Mouse (Mus musculus): Measurements from ENCODE around the gene Sema6d. TPM values are rescaled to one million over a fixed set of nuclear protein-coding genes. Genes with fewer than 3 reads are reported as not detected.

The Sema6d gene
- polyA plus RNA-seq, 1 experiment: not detected

DNA sequence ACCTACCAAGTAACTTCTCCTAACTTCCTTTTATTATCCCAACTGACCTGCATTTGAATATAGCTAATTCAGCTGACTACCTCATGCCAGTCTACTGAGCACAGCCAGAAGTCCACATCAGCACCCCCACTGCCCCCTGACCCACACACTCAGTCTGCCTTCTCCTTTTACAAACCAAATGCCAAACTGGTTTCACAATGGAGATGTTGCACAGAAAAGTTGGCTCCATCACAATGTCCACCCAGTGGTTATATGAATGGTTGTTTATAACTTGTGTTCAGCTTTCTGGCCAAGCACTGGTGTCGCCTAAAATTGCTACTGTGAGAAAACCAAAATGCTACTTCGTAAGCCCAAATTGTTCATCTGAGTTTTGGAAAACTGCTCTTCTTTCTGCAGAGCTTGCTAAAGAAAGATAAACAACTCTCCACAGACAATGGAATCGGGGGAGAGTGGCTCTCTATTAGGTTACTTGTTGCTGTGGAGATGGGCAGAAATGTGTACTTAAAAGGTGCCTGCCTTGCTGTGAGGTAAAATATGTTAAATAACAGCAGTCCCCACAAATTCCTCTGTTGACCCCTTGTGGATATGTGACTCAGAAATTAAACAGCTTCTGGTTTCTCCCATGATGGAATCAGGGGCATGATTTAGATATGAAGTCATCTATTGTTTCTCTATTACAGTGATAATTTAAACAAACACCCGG, 154.9 kb downstream of the Sema6d start:
- TF ChIP-seq CTCF (IDR thresholded peaks at IDR 0.05; ENCODE audit: insufficient read depth, low read depth, low read length): no peak
- TF ChIP-seq POLR2A (IDR thresholded peaks at IDR 0.05; ENCODE audit: insufficient read depth, low read depth, low read length): no peak

DNA sequence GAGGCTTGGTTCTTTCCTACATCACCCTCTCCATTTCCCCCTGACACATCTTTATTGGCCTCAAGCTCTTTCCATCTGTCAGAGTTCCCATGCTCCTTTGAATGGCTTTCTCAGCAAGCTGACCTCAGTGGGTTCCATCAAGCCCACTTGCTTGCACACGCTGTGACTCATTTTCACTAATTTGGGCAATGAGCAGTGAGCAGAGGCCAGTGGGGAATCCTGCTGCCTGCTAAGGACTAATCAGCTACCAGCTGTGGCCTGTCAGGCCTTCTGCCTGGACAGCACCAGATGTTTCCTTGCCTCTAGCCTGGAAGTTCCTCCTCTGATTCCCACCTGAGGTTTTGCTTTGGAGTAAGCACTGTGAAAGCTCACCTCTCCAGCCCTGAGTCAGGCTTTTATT, 168.3 kb downstream of the Sema6d start:
- TF ChIP-seq POLR2A (IDR thresholded peaks at IDR 0.05; ENCODE audit: insufficient read depth, low read depth, low read length) (no peak), CTCF (IDR thresholded peaks at IDR 0.05; ENCODE audit: insufficient read depth, low read depth, low read length) (no peak)
- H3K4me3 ChIP-seq (ENCODE audit: insufficient read depth, low read depth, low read length): no peak overlapping the region
- WGBS: 66% methylated on average over 1 of the region's 1 CpGs

More for the DNA sequence above, 154.9 kb downstream of the Sema6d start:
- Histone ChIP-seq H3K4me3 (ENCODE audit: insufficient read depth, low read depth, low read length) (no peak overlapping the region), H3K4me1 (ENCODE audit: control insufficient read depth, insufficient read depth, low read length) (no peaks in the 10 kb centered on the region), H3K27ac (ENCODE audit: insufficient read depth, low read depth, low read length) (no peak overlapping the region)
- 54% methylated on average over 4 of the region's 4 CpGs for WGBS

DNA sequence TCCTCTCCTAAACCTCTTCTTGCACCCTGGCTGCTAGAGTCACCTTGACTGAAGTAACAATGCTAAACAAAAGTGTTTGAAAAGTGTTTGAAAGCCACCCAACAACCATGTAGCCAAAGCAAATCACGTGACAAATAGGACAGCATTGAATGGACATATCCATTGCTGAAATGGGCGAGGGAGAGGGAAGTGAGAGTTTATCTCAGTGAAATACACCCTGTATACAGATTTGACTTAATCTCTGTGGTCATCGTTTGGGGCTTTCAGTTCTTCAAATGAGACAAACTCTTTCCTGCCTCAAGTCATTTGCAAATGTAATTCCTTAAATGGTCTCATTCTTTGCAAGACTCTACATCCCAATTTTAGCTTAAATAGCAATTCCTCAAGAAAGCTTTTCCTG, 174.5 kb downstream of the Sema6d start:
- no peak overlapping the region for H3K27ac ChIP-seq (ENCODE audit: insufficient read depth, low read depth, low read length)
- TF ChIP-seq CTCF (IDR thresholded peaks at IDR 0.05; ENCODE audit: insufficient read depth, low read depth, low read length): no peak
- no peak overlapping the region for H3K4me3 ChIP-seq (ENCODE audit: insufficient read depth, low read depth, low read length)
- 89% methylated on average over 3 of the region's 3 CpGs for WGBS
- no peaks in the 10 kb centered on the region for H3K4me1 ChIP-seq (ENCODE audit: control insufficient read depth, insufficient read depth, low read length)

More for the DNA sequence above, 168.3 kb downstream of the Sema6d start:
- Histone ChIP-seq H3K27ac (ENCODE audit: insufficient read depth, low read depth, low read length) (no peak overlapping the region), H3K4me1 (ENCODE audit: control insufficient read depth, insufficient read depth, low read length) (0 out of 2 replicates have a peak, but pooled peaks cover 3% of the 10 kb centered on the region)

DNA sequence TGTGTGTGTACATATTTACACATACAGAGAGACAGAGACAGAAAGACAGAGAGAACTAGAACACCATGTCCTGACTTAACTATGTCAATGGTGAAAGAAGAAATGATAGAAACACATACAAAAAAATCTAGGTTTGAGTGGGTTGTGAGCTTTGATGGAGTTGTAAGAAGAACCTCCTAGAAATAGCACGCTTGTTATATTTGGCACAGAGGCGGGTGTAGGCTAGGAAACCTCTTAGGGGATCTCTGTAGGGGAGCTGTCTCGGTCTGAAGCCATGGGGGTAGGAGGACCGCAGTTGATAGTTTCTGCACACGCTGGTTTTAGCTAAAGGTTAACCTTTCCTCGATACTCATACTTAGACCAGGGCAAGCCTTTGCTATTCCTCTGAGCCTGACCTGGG, 181.4 kb downstream of the Sema6d start:
- TF ChIP-seq POLR2A (IDR thresholded peaks at IDR 0.05; ENCODE audit: insufficient read depth, low read depth, low read length): no peak
- TF ChIP-seq CTCF (IDR thresholded peaks at IDR 0.05; ENCODE audit: insufficient read depth, low read depth, low read length): no peak

DNA sequence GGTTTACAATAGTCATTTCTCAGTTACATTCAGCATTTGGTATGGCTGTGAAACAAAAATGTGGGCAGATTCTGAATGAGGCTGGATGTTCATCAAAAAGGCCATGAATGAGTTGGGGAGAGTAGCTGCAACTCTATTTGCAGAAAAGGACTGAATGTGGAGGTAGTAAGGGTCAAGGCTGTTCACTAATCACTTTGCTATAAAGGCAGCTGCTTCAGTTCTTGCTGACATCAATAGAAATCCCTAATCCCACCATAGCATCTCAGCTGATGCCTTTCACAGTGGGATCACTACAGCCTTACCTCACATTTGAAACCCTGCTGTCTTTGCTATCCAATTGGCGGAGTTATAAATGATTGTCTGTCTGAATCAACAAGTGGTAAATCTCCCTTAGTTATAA, 187.7 kb downstream of the Sema6d start:
- Histone ChIP-seq H3K4me1 (ENCODE audit: control insufficient read depth, insufficient read depth, low read length) (no peaks in the 10 kb centered on the region), H3K4me3 (ENCODE audit: insufficient read depth, low read depth, low read length) (no peak overlapping the region), H3K27ac (ENCODE audit: insufficient read depth, low read depth, low read length) (no peak overlapping the region)
- 78% methylated on average over 1 of the region's 1 CpGs for WGBS
- TF ChIP-seq CTCF (IDR thresholded peaks at IDR 0.05; ENCODE audit: insufficient read depth, low read depth, low read length): no peak
- no peak for TF ChIP-seq POLR2A (IDR thresholded peaks at IDR 0.05; ENCODE audit: insufficient read depth, low read depth, low read length)

More for the DNA sequence above, 181.4 kb downstream of the Sema6d start:
- Histone ChIP-seq H3K27ac (ENCODE audit: insufficient read depth, low read depth, low read length) (no peak overlapping the region), H3K4me3 (ENCODE audit: insufficient read depth, low read depth, low read length) (no peak overlapping the region), H3K4me1 (ENCODE audit: control insufficient read depth, insufficient read depth, low read length) (no peaks in the 10 kb centered on the region)
- WGBS: 78% methylated on average over 6 of the region's 6 CpGs

DNA sequence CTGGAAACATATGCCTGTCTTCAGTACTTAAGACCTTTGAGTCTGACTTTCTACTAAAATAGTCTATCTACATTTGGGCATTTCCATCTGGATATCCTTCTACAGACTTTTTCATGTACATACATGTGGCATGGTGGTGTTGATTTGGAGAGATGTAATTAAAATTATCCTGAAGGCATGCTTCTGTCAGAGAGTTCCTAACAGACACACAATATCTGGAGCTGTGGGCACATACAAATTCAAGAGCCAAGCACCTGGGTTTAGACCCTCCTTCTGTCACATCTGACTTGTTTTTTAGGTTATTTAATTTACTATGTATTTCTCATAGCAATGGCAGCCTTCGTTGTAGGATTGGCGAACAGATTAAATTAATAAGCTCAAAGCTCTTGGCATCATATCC, 195.3 kb downstream of the Sema6d start:
- no peak for TF ChIP-seq CTCF (IDR thresholded peaks at IDR 0.05; ENCODE audit: insufficient read depth, low read depth, low read length)
- TF ChIP-seq POLR2A (IDR thresholded peaks at IDR 0.05; ENCODE audit: insufficient read depth, low read depth, low read length): no peak
- WGBS: 96% methylated on average over 2 of the region's 2 CpGs

DNA sequence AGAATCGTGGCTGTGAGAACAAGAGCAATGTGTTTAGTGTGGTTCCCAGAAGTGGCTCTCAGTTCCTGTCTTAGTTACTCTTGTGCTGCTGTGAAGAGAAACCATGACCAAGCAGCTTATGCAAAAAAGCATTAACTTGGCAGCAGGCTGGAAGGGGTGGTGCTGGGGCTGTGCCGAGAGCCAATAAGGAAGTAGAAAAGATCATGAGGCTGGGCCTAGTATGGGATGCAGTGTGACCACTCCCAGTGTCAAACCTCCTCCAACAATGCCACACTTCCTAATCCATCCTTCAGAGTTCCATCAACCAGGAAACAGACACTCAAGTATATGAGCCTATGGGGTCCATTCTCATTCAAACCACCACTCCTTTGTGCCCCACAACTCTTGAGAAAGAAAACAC, 199.6 kb downstream of the Sema6d start:
- WGBS: 70% methylated on average over 2 of the region's 2 CpGs
- Histone ChIP-seq H3K4me3 (ENCODE audit: insufficient read depth, low read depth, low read length) (no peak overlapping the region), H3K27ac (ENCODE audit: insufficient read depth, low read depth, low read length) (no peak overlapping the region), H3K4me1 (ENCODE audit: control insufficient read depth, insufficient read depth, low read length) (no peaks in the 10 kb centered on the region)
- TF ChIP-seq POLR2A (IDR thresholded peaks at IDR 0.05; ENCODE audit: insufficient read depth, low read depth, low read length) (no peak), CTCF (IDR thresholded peaks at IDR 0.05; ENCODE audit: insufficient read depth, low read depth, low read length) (no peak)

More for the DNA sequence above, 195.3 kb downstream of the Sema6d start:
- H3K4me3 ChIP-seq (ENCODE audit: insufficient read depth, low read depth, low read length): no peak overlapping the region
- H3K4me1 ChIP-seq (ENCODE audit: control insufficient read depth, insufficient read depth, low read length): no peaks in the 10 kb centered on the region
- no peak overlapping the region for H3K27ac ChIP-seq (ENCODE audit: insufficient read depth, low read depth, low read length)

DNA sequence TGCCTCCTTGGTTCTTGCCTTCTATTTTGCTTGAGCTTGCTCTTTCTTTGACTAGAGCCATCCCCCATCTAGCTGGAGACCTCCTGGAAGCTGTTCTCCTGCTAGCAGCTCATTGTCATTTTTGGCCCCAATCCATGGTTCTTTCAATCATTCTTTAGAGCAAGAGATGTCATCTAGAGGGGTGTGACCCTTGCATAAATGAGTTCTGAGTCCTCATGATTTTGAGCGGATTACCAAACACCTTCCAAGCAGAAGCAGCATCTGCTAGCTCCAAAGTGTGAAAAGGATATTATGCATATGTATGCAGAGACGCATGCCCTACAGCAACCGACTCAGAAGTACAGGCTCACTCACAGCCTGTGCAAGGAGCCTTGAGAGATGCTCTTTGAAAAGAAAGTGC, 201.4 kb downstream of the Sema6d start:
- H3K4me1 ChIP-seq (ENCODE audit: control insufficient read depth, insufficient read depth, low read length): no peaks in the 10 kb centered on the region
- 58% methylated on average over 3 of the region's 3 CpGs for WGBS
- TF ChIP-seq CTCF (IDR thresholded peaks at IDR 0.05; ENCODE audit: insufficient read depth, low read depth, low read length): no peak
- TF ChIP-seq POLR2A (IDR thresholded peaks at IDR 0.05; ENCODE audit: insufficient read depth, low read depth, low read length): no peak
- H3K4me3 ChIP-seq (ENCODE audit: insufficient read depth, low read depth, low read length): no peak overlapping the region
- no peak overlapping the region for H3K27ac ChIP-seq (ENCODE audit: insufficient read depth, low read depth, low read length)

DNA sequence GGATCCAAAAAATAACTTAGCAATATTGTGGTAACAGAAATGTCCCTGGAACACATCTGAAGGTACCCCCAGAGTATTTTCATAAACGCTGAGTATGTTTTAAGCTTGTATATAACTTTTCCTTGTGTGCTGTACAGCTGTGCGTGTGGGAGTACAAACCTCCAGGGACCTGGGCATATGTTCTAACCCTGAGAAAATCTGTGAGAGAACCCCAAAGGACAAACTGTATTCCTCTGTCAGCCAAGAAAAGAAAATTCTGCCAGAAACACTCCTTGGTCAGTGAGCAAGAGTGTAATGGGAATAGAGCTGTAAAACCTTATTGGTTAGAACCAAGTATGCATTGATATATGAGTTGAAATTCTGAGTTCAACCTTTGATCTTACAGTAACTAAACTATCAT, 203.8 kb downstream of the Sema6d start:
- no peaks in the 10 kb centered on the region for H3K4me1 ChIP-seq (ENCODE audit: control insufficient read depth, insufficient read depth, low read length)
- no peak overlapping the region for H3K27ac ChIP-seq (ENCODE audit: insufficient read depth, low read depth, low read length)
- no peak for TF ChIP-seq CTCF (IDR thresholded peaks at IDR 0.05; ENCODE audit: insufficient read depth, low read depth, low read length)
- no peak for TF ChIP-seq POLR2A (IDR thresholded peaks at IDR 0.05; ENCODE audit: insufficient read depth, low read depth, low read length)
- WGBS: 95% methylated on average over 2 of the region's 2 CpGs
- no peak overlapping the region for H3K4me3 ChIP-seq (ENCODE audit: insufficient read depth, low read depth, low read length)

All from olfactory bulb, adult 2 months (tissue).